Mouse (Mus musculus) c-Kit-positive CD71-negative TER-119-negative erythroid progenitor cells, embryonic 14.5 days (primary cell): ENCODE results near the gene Duoxa1.
A peak's percentile ranks its signal among the peaks of the same experiment; 100 is the strongest.
"Not testable (repeated sequence)": the region's sequence is repeated elsewhere in the genome, so short reads cannot be mapped to it uniquely, and the experiment has no call there.

Experiments
- DNase-seq: peaks from one replicate; pipeline ENCODE4 v3.0.0-alpha.2; 2013; ENCODE audit warnings: low read depth

Gene Duoxa1

DNA sequence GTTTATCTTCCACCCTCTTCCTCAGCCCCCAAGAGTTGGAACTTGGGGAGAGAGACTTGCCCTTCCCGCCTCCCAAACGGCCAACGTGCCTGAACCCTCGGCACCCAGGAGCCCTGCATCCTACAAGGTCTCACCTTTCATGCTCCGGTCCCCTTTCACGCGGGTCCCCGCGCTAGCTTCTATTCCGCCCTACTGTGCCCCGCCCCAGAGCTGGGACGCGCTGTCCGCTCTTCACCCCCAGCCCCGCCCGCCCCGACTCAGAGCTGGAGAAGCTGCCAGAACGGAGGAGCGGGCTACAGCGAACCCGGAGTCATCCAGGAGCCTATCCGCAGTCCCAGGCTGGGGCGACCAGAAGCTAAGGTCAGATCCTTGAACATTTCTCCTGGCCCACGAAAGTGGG is at the start of gene Duoxa1:
Gene Duoxa1 (minus strand): TSS at position 195 of the 400 bp plus-strand sequence.
- no peak for DNase-seq

DNA sequence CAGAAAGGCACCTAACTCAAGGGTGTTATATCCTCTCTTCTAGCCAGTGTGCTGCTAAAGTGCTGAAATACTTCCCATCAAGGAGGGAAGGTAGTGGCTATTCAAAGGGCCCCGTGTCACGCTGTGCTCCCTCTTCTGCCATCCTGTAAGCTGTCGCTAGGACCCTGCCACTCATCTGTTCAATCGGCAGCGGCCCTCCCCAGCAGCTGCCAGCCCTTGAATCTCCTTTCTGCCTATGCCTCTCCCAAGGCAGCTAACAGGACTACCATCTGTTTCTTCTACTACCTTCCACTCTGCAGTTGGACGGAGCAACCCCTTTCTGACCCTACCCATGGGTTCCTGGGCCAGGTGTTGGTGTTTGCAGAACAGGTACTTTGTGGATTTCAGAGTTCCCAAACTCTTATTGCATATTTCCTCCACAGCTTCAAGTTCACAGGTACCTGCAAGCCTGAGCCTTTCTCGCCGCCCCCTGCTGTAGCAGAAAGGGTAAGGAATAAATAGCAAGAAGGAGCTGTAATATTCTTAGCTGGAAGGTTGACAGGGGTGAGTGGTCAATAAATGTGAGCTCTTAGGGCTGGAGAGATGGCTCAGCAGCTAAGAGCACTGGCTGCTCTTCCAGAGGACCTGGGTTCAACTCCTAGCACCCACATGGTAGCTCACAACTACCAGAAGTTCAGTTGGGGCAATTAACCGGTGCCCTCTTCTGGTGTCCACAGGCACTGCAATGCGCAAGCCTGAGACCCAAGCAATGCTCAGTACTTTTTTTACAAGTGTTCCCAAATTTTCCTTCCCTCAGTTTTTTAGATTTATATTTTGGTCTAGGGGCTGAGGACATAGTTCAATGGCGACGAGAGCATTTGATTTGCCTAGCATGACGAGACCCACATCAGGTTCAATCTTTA is 49.3 kb upstream of the Duoxa1 start:
- DNase-seq: no peak

DNA sequence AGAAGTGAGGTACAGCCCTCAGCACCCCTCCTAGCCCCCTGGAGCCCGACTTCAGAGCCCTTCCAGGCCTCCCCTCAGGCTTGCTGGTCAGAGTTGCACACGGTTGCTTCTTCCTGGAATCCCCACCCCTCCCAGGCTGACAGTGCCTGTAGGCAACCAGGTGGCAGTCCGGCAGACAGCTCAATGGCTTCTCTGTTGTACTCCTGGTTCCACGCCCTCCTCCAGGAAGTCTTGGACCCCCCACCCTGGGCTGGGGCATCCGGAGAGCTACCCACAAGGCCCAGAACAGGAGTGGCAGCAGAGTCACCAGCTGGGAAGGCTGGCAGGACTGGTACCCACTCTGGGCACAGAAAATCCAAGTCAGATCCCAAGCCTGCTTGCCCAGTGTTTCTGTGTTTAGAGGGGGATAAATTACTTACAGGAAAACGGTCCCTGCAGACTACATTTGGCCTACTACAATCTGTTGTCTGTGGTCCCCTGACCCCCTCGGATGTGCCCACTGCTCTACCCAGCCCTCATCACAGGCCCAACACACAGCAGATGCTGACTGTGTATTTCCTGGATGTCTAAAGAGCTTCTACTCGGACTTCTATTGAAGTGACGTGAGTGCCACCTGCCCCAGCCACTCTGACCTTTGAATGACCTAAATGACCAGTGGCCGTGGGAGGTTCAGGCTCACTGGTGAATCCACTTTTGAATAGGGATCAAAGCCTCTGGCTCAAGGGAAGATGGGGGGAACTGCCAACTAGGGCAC is 48.5 kb upstream of the Duoxa1 start:
- DNase-seq: no peak

DNA sequence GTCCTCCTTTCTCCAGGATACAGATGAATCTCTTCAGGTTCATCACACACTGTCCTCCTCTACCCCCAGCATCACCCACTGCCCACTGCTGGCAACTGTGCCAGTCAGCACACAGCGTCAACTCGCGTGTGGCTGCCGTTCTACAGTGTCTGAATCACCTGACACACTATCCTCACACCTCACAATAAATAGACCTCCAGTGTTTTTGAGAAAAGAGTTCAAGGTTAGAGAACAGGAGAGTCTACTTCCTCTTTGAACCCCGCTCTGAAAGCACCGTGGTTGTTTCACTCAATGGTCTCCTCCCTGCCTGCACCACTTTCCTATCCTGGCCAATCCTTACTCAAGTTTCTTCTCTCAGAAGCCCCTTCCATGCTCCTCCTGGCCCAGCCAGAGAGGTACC is 47.7 kb upstream of the Duoxa1 start:
- no peak for DNase-seq

DNA sequence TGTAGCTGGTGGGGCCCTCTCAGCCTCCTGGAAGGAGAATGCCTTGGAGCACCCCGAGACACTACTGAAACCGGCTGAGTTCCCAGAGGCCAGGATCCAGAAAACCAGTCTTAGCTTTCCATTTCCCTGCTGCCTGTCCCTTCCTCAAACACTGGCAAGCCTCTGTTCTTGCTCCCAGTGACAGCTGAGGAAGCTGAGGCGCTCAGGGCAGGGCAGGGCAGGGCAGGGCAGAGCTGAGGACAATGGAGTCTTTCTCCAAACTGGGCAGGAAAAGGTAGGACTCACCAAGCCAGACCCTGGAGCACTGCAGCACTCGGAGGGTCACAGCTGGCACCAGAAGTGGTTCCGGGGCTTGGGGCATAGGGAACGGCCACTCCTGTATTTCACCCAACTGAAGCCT is 46.8 kb upstream of the Duoxa1 start:
- no peak for DNase-seq

DNA sequence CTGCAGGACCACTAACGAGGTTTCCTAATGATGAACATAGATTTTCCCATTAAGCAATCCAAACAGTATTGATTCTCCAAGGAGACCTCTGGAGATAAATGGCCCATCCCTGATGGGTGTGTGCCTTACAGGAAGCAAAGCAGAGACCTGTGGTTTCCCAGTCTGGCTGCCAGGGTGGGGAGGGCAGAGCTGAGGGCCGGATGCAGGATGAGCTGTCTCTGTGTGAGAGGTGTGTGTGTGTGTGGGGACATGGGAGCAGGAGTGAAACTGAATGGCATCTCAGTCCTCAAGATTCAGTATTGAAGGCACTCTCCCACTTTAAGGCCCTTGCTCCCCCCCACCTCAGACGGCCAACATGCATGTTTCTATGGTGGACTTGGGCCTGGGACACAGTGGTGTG is 42.7 kb upstream of the Duoxa1 start:
- no peak for DNase-seq

DNA sequence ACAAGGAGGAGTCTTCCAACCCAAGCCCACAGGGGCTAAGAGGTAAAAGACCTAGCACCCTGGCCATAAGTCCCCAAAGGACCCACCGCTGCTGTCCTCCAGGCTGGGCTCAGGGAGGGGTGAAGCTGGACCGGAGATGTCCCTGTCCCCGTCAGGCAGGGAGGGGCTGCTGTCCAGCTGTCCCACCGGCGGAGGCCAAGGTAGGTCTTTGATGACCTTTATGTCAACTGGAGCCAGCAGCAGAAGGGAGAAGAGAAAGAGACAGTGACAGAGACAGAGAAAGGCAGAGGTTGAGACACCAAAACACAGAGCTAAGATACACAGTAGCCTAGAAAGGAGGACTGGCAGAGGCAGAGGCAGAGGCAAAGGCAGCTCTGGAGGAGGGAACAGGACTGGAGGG is 41.9 kb upstream of the Duoxa1 start:
- DNase-seq: no peak

DNA sequence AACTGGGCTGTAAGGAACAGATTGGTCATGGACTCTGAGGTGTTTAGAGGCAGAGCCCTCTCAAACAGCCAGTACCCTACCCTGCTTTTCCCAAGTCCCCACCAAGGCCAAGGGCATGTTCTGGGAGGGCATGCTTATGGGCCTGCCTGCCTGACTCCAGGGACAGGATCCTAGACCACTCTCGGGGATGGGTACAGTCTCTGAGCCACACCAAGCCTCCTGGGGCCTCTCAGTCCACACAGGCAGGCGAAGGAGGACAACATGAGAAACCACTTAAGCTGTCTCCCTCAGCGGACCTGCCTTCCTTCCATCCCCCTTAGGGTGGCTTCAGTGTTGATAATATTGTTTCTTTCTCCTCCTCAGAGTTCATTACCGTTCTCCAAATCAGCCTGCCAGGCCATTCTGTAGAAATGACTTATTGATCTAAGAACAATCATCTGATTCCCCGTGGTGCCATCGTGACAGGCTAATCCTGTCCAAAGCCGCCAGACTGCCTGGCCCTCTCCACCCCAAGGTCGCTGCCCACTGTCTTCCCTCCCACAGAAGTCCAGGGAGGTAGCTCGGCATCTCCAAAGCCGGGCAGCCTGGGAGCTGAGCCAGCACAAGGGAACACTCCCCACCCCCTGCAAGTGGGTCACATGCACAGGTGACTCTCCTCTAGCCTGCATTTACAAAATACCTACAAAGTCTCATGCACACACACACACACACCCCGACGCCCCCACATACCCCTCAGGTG is 40.8 kb upstream of the Duoxa1 start:
- DNase-seq: no peak

DNA sequence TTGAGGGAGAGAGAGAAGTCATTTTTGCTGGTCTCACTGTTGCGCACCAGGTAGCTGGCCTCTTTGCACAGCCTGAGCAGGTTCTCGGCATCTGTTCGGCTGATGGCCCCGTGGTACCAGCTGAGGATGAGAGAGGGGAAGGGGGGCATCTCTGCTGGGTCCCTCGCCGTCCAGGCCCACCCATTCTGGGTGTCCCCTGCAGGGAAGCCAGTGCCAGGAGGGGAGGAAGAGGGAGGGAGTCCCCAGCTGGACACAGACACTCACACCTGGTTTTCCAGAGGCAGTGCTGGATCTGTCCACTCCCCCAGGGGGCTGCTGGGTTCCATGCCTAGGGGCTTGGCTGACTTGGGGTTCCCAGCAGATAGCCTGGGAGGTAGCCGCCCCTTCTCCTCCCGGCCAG is 40.2 kb upstream of the Duoxa1 start:
- DNase-seq: no peak

DNA sequence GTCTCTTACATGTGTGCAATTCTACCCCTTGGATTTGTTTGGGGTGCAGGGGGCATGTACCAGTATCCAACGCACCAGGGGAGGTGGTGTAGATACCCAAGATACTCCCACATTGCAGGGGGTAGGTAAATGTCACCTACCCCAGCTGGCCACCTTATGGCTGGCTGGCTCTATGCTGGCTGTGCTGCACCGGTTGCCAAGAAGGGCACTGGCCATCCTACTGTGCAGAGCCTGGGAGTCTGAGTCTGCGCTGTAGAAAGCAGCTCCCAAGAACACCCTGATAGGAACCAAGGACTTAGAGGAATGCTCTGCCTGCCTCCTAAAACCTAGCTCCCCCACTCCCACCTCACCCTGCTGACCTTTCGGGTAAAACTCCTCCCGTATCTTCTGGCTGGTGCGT is 39.5 kb upstream of the Duoxa1 start:
- DNase-seq: no peak

DNA sequence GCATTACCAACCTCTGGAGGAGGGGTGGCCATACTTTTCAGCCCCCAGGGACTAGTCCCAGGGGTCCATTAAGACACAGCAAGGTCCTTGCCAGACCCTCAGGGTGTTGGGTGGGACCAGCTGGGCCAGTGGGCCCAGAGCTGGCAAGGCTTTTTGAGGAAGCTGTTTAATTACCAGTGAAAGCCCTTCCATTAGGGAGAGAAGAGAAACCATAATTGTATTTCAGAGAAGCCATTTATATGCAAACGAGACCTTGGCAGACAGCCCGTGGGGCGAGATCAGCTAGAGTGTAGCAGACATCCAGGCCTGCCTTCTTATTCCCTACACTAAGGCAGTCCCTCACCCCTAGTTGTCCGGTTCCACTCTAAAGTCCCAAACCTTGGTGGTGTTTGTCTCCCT is 38.4 kb upstream of the Duoxa1 start:
- no peak for DNase-seq

DNA sequence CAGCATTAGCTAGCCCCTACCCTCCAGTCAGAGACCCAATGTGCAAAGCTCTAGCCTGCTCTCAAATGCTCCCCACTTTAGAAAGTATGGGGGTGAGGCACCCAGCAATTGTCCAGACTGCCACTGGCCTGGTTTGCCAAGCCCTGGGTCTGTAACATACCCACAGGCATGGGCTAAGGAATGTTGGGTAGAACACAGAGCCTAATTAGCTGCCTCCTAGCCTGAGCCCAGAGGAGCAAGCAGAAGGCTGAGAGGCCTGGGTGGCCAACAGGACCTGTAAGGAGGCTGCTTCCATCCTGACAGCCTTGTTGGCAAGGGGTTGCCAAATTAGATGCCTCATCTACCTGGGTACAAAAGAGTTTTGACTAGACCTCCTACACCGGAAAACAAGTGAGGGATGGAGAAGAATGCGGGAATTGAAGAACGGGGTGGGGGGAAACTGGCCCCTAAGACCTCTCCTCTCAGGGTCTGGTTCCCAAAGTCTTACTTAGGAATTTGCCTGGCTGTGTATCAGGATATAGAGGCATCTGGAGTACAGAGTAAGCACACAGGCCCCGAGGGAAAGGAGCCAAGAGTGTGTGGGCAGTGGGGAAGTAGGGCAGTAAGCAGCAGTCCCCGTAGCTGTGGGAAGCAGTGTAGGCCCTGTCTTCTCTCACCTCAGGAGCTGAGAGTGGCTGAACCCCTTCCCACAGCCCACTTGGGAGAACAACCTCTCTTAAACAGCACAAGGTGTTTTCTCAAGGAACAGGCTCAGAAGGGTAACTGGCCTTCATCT is 37.8 kb upstream of the Duoxa1 start:
- no peak for DNase-seq

DNA sequence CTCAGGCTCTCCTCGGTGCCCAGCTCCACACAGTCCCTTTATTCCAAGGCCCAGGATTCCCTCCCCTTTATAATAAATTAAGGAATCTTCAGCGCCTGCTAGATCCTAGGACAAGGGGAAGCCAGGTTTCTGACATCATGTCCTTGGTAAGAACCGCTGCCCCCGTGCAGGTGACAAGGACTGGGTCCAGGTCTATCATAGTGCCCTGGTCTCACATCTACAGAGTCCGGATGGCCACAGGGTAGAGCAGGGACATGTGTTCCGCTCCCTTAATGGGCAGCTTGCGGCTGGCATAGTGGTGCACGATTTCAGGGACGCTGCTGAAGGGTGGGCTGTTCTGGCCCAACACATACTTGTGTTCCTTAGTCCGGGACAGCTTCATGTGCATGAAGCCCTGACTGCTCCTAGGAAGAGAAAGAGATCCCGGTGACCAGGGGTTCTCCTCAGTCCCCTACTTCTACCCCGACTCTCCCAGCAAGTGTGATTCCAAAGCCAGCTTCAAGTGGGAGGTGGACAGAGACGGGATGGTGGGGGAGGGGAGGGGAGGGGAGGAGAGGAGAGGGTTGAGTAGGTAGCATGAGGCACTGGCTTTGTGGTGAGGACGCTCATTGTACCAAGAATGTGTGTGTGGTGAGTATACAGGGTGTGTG is 35.7 kb upstream of the Duoxa1 start:
- DNase-seq: no peak

DNA sequence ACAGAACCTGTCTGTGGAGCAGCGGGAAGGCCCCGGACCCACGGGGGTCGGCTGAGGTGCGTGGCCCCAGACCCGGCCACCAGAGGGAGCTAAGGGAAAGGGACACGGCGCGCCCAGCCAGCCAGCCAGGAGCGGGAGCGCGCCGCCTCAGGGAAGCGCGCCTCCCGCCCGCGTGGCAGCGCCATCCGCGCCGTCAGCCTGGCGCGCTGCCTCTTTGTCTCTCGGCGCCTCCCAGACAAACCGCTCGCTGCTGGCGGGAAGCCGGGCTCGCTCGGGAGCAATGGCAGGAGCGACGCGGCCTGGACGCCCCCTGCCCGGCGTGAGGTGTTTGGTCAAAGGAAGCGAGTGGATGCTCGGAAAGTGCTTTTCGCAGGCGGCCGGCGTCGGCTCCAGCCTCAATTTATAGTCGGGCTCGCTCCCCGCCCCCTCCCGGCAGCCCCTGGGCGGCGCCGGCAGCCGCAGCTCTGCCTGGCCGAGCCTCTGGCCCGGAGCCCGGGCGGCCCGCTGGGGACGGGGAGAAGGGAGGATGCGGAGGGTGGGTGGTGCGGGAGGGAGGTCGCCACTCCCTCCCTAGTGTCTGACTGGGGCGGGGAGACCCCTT is 35.1 kb upstream of the Duoxa1 start:
- peak; percentile 50 for DNase-seq

DNA sequence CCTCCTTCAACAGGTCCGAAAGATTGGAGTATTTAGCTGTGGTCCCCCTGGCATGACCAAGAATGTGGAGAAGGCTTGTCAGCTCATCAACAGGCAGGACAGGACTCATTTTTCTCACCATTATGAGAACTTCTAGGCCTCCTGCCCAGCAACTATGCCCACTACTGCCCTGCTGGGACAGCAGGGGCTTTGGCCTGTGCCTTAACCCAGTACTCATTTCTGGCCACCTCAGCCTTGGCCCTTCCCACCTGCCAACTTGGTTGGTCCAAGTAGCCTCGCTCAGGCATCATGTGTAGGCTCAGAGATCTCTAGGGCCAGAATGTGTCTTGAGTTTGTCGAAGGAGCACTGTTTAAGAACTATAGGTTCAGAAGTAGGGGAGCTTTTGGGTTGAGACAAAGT is 33.7 kb upstream of the Duoxa1 start:
- DNase-seq: no peak

DNA sequence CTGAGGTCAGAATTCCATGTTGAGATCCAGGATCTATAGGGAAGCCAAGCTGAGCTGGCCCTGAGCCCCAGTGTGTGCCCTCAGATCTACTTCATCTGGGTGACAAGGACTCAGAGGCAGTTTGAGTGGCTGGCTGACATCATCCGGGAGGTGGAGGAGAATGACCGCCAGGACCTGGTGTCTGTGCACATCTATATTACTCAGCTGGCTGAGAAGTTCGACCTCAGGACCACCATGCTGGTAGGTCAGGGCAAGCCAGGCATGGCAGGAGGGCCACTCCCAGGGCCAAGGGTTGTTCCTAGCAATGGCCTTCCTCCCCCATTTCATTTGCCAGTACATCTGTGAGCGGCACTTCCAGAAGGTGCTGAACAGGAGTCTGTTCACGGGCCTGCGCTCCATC is 32.6 kb upstream of the Duoxa1 start:
- DNase-seq: not testable (repeated sequence)

DNA sequence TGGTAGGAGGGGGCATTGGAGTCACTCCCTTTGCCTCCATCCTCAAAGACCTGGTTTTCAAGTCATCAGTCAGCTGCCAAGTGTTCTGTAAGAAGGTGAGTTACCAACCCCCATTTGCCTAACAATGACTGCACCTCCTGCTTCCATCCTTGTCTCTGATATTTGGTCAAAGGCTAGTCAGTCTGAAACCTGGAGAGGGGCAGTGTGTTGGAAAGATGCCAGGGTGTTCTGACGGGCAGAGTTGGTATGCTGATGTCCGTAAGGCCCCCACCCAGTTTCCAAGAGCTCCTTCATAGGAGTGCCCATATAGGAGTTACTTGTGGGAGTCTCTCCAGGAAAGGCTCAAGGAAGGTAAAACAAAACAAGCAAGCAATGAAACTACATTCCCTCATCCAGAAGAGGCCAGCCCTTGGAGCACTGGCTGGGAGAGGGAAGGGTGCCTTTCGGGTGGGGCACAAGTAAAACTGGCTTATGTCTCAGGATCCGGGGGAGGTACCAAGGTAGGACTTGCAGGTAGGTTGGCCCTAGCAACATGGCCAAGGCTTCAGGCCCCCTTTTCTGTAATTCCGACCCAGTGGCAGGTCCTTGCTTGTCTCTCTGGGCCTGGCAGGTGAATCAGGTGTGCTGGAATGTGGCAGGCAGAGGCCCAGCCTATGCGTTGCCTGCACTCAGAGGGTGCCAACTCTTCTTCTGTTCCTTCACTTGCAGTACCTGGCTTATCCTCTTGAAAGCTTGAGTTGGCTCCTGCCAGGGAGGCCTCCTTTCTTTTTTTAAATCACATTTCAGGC is 31.8 kb upstream of the Duoxa1 start:
- no peak for DNase-seq

DNA sequence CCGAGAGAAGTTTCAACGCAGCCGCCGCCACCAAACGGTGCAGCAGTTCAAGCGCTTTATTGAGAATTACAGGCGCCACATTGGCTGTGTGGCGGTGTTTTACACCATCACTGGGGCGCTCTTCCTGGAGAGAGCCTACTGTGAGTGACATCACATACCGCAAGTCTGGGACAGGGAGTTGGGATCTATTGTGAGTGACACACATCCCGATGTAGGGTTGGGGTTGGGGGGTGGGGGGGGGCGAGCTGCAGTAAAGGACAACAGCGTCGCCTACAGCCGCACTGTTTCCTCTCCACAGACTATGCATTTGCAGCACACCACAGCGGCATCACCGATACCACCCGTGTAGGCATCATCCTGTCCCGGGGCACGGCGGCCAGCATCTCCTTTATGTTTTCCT is 23.8 kb upstream of the Duoxa1 start:
- DNase-seq: no peak

DNA sequence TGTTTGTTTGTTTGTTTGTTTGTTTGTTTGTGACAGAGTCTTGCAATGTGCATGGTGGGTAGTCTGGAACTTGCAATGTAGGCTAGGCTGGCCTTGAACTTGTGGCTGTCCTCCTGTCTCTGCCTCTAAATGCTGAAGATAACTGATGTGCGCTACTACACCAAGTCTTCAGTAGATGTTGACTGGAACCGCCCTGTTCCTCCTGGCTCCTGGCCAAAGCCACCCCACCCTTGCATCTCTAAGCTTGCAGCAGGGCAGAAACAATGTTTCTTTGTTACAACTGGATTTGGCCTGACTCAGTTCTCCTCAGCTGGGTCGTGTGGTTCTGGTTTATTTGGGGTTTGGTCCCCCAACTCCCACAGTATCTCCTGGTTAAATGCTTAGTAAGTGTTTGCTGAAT is 20.6 kb upstream of the Duoxa1 start:
- no peak for DNase-seq

DNA sequence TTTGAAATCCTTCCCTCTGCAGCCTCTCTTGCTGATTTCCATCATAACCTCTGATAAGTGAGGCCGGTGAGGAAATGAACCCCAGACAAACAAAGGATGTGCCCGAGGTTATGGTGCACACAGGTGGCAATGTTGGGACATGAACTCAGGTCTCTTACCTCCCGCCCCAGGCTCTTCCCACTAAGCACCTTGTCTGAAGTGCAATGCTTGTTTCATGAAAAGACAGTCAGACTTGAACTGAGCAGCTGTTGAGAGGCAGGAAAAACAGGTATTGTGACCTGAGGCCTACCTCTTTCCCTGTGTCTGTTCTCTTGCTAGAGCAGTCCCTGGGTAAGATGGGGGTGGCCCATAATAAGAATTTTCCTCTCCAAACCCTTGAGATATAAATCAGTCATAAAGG is 18.7 kb upstream of the Duoxa1 start:
- no peak for DNase-seq
